Mouse (Mus musculus) forebrain, embryonic 15.5 days (tissue): Measurements from ENCODE around the gene Pnmt. TPM values are rescaled to one million over a fixed set of nuclear protein-coding genes. Genes with fewer than 3 reads are reported as not detected.

Source experiments
- ATAC-seq: fragments of 200-750 bp; cut with Nextera tagmentation; replicated peaks from 2 replicates; pipeline ENCODE4 v1.8.0; 2017; ENCODE audit warnings: mild to moderate bottlenecking, moderate TSS enrichment, moderate library complexity
- H3K27ac ChIP-seq: fragments of 300-500 bp; sonication (generic); replicated peaks from 2 replicates; pipeline ENCODE4 v1.5.1; 2015; ENCODE audit warnings: mild to moderate bottlenecking, inconsistent platforms
- H3K27me3 ChIP-seq: fragments of 300-500 bp; sonication (generic); 2 replicates; pipeline ENCODE4 v1.6.1; 2015; ENCODE audit warnings: inconsistent platforms
- H3K36me3 ChIP-seq: fragments of 300-500 bp; sonication (generic); 2 replicates; pipeline ENCODE4 v1.6.1; 2015; ENCODE audit warnings: mild to moderate bottlenecking, inconsistent platforms
- H3K4me1 ChIP-seq: fragments of 300-500 bp; sonication (generic); 2 replicates; pipeline ENCODE4 v1.6.1; 2015; ENCODE audit warnings: inconsistent platforms
- H3K4me2 ChIP-seq: fragments of 300-500 bp; sonication (generic); replicated peaks from 2 replicates; pipeline ENCODE4 v1.6.1; 2015; ENCODE audit warnings: mild to moderate bottlenecking, inconsistent platforms
- H3K4me3 ChIP-seq: fragments of 300-500 bp; sonication (generic); 2 replicates; pipeline ENCODE4 v1.5.1; 2015; ENCODE audit warnings: mild to moderate bottlenecking, inconsistent platforms
- H3K9ac ChIP-seq: fragments of 300-500 bp; sonication (generic); replicated peaks from 2 replicates; pipeline ENCODE4 v1.6.1; 2015; ENCODE audit warnings: mild to moderate bottlenecking, inconsistent platforms
- H3K9me3 ChIP-seq: fragments of 300-500 bp; sonication (generic); 2 replicates; pipeline ENCODE4 v1.6.1; 2016; ENCODE audit warnings: inconsistent platforms
- WGBS: fragments of 180-500 bp; shearing (Covaris S2); methylation state at CpG from one replicate; pipeline ENCODE4 v1.1.7; 2015; ENCODE audit warnings: mixed read lengths; 5-methylcytosine and 5-hydroxymethylcytosine counted together
- polyA plus RNA-seq: library from polyadenylated mRNA; unstranded; fragments of >200 nt; fragmentation: Nextera tagmentation; extraction: Ambion mirVana; gene quantifications from 2 replicates; pipeline ENCODE4 v1.2.1, GENCODE M21; 2015

Pnmt gene
- 0.42 and 0.70 TPM in 2 replicates for polyA plus RNA-seq

DNA sequence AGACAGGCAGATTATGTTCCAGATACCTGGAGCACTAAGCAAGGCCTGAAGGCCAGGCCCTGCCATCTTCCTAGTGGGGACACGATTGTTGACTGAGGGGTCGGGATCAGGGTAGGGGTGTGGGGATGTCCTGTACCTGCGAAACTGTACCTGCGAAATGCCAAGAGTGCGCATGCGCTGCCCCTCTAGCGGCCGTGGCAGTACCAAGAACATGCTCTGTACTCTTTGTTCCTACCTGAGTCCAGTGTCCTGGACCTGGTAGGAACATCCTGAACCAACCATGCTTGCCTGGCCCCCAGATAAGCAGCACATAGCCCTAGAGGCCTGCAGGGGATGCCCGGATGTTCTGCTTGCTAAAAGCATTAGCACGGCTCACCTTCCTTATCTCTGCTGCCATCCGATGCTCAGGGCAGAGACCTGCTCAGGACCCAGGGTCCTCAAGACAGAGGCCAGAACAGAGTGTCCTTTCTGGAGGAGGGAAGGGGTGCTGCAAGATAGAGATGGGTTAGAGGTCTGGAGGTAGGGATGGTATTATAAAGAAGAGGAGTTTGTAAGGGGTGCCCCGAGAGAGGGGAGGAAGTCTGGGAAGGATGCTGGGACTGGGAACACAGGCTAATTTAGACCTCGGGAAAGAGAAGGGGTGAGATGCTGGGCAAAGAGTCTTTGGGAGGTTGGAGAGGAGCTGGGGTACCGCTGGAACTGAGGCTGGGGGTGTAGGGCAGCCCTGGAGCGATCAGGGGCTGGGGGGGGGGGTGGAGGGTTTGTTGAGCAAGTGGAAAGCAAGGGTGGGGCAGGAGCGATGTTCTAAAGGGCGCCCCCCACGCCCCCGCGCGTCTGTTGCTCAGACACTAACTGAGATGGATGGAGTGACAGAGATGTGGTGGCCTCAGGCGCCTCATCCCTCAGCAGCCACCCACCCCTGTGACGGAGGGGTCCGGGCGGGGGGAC lies at the start of gene Pnmt:
Pnmt (plus strand) TSS at position 813 of the 948 bp plus-strand sequence.
- Histone ChIP-seq H3K27ac (no peak within 1 kb of the TSS), H3K4me1 (peaks cover 2% of the 10 kb centered on the region; the same call in 1 of the 2 replicates), H3K9me3 (no peaks in the 10 kb centered on the region), H3K9ac (no peak within 1 kb of the TSS), H3K4me3 (no peak within 1 kb of the TSS), H3K36me3 (peaks cover under 1% of the 10 kb centered on the region; the same call in 1 of the 2 replicates), H3K27me3 (peaks cover 20% of the 10 kb centered on the region), H3K4me2 (0 out of 2 replicates have a peak within 1 kb of the TSS, but pooled peaks have one; percentile 8)
- 56% methylated on average over 25 of the region's 25 CpGs for WGBS
- no peak for ATAC-seq

DNA sequence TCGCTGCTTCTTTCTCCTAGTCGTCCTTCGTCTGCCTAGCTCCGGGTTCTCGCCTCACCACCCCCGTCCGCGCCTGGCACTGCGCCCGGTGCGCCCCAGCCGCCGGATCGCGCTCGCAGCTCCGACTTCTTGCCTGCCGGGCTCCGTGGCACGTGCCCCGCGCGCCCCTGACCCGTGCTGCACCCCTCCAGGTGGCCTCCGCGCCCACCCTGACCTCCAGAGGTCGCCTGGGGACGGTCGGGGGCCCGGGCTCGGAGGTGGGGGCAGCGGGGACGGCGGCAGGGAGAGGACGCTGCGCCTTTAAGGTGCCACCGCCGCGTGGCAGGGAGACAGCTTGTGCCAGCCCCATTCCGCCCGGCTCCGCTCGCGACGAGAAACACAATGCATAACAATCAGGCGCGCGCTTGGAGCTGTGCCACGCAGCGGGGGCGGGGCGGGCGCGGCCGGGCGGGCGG lies 47.7 kb upstream of the Pnmt start:
- Histone ChIP-seq H3K27ac (peak overlapping the region; percentile 98), H3K9me3 (no peaks in the 10 kb centered on the region), H3K4me3 (peak overlapping the region; percentile 52), H3K4me2 (peak overlapping the region; percentile 85), H3K9ac (peak overlapping the region; percentile 72), H3K4me1 (peaks cover 76% of the 10 kb centered on the region), H3K27me3 (peaks cover 44% of the 10 kb centered on the region), H3K36me3 (no peaks in the 10 kb centered on the region)
- ATAC-seq, result peak; percentile 66
- WGBS, result 2% methylated on average over 57 of the region's 57 CpGs

DNA sequence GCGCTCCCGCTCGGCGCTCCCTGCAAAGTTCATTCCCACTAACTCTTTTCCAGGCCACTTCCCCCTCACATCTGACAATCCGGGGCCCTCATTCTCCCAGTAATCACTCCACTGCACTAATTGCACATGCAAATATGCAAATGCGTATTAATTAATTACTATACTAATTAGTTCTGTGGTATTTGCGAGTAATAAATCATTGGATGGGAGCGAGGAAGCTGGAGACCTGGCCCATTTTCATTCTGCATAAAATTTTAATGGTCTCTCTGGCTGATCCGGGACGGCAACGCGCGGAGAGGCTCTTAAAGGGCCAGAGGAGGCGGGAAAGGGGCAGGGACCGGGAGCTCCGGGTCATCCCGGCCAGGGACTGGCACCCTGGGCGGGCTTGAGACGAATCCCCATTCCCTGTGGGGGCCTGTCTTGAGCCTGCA lies 47.2 kb upstream of the Pnmt start:
- peaks cover 70% of the 10 kb centered on the region for H3K4me1 ChIP-seq
- no peaks in the 10 kb centered on the region for H3K9me3 ChIP-seq
- peak overlapping the region; percentile 85 for H3K4me2 ChIP-seq
- peak overlapping the region; percentile 72 for H3K9ac ChIP-seq
- peak; percentile 17 for ATAC-seq
- WGBS, result under 1% methylated on average over 19 of the region's 19 CpGs
- peak overlapping the region; percentile 52 for H3K4me3 ChIP-seq
- no peaks in the 10 kb centered on the region for H3K36me3 ChIP-seq
- H3K27me3 ChIP-seq, result peaks cover 40% of the 10 kb centered on the region
- peak overlapping the region; percentile 98 for H3K27ac ChIP-seq

DNA sequence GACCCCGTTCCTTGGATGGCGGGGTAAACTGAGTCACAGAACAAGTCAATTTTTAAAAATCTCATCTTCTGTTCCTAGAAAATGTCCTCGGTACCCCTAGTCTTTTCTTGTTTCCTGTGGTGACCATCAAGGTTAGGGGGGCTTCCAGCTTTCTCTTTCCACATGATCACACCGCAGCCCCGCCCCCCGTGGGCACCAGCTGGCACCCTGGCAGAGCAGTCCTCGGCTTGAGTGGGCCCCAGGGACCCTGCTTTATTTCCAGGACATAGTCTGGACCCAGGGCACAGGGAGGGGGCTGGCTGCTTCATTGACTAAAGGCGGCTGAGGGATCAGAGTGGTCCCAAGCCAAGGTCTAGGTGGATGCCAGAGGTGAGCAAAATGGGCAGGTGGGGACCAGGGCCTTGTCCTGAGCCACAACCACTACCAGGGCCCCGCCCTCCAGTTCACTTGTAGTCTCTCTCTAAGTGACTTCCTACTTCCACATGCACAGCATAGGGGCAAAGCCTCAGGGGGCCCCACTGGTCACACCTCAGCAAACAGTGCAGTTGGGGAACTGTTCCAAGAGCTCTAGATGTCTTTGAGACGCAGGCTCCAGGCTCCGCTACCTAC lies 46.5 kb upstream of the Pnmt start:
- Histone ChIP-seq H3K4me3 (peak overlapping the region; percentile 52), H3K27ac (peak overlapping the region; percentile 98), H3K9me3 (no peaks in the 10 kb centered on the region), H3K36me3 (no peaks in the 10 kb centered on the region), H3K4me1 (peaks cover 63% of the 10 kb centered on the region), H3K9ac (peak overlapping the region; percentile 72), H3K27me3 (peaks cover 33% of the 10 kb centered on the region), H3K4me2 (peak overlapping the region; percentile 85)
- ATAC-seq, result no peak
- WGBS, result 9% methylated on average over 11 of the region's 11 CpGs

DNA sequence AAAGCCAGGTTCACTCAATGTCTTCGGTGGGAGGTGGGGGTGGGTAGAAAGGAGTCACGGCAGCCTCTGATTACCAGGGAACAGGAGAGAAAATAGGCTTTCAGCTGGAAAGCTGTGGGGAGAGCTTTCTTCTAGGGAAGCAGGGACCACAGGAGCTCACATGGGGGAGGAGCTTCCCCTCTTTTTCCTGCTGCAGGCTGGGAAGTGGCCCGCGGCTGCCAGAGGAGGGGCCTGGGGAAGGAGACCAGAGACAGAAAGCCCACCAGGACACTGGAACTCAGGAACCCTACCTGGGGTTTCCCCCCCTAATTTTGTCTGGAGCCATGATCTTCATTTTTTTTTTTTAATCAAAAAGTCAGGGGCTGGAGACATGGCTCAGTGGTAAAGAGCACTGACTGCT lies 45.7 kb upstream of the Pnmt start:
- no peak overlapping the region for H3K4me3 ChIP-seq
- H3K9ac ChIP-seq, result no peak overlapping the region
- no peak overlapping the region for H3K4me2 ChIP-seq
- H3K27me3 ChIP-seq, result peaks cover 29% of the 10 kb centered on the region
- no peak for ATAC-seq
- 14% methylated on average over 2 of the region's 4 CpGs for WGBS
- no peaks in the 10 kb centered on the region for H3K9me3 ChIP-seq
- H3K27ac ChIP-seq, result peak overlapping the region; percentile 98
- peaks cover 61% of the 10 kb centered on the region for H3K4me1 ChIP-seq
- H3K36me3 ChIP-seq, result no peaks in the 10 kb centered on the region

DNA sequence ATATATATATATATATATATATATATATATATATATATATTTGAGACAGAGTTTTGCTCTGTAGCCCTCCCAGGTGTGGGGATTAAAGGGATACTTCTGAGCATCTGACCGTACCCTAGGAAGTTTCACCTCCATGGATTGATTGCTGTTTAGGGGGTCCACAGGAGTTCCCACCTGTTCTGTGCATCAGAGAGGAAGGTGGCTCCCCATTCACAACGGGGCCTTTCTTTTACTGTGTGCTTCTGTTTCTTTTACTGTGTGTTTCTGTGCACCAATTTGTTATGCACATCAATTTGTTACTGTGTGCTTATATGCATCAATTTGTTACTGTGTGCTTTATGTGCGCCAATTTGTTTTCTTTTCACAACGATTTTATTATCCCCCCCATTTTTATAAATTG lies 45.1 kb upstream of the Pnmt start:
- WGBS, result 63% methylated on average over 4 of the region's 4 CpGs
- peaks cover 26% of the 10 kb centered on the region for H3K27me3 ChIP-seq
- ATAC-seq, result no peak

DNA sequence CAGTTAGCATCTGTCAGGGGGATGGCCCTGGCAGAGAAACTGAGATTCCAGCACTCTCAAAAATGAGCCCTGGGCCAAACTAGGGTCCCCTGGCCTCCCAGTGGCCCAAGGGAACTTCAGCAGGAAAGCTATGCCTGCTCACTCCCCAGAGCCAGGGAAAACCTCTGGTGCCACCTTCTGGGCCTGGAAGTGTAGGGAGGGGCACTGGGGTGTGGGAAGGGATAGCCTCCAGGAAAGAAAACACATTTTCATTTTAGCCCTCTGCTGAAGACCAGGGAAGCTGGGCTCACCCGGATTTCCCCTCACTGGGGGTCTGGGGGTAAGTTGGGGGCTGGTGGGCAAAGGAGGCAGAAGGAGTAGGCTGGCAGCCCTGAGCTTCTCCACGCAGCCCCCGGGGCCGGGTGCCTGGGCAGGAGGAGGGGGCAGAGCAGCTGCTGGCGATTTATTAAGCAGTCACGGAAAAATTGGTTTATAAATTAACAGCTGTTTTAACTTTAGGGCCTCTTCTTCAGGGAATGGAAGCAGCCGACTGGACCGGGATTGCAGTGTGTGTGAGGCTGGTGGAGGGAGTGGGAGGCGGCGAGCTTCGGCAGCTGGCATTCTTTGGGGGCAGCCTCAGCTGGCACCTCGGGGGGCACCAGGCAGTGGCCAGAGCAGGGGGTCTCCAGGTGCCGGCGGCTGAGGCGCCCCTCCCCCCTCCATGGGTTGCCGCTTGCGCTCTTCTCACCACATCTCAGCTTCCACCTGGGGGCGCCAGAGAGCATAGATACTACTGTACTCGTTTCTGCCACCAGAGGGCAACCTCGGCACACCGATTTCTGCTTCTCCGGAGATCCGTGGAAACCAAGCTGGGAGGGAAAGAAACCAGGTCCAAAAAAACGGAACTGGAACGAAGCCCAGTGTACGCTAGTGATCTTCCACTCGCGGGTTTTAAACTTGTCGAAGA lies 44.0 kb upstream of the Pnmt start:
- Histone ChIP-seq H3K9me3 (no peaks in the 10 kb centered on the region), H3K4me1 (peaks cover 58% of the 10 kb centered on the region), H3K9ac (peak overlapping the region; percentile 32), H3K27ac (peak overlapping the region; percentile 69), H3K4me2 (peak overlapping the region; percentile 60), H3K4me3 (peak overlapping the region; percentile 36), H3K36me3 (no peaks in the 10 kb centered on the region), H3K27me3 (peaks cover 26% of the 10 kb centered on the region)
- peak; percentile 23 for ATAC-seq
- WGBS, result 2% methylated on average over 29 of the region's 29 CpGs

More for the DNA sequence above, 45.1 kb upstream of the Pnmt start:
- Histone ChIP-seq H3K9me3 (no peaks in the 10 kb centered on the region), H3K27ac (peak overlapping the region; percentile 69), H3K4me1 (peaks cover 56% of the 10 kb centered on the region), H3K9ac (no peak overlapping the region), H3K4me3 (no peak overlapping the region), H3K4me2 (no peak overlapping the region), H3K36me3 (no peaks in the 10 kb centered on the region)

DNA sequence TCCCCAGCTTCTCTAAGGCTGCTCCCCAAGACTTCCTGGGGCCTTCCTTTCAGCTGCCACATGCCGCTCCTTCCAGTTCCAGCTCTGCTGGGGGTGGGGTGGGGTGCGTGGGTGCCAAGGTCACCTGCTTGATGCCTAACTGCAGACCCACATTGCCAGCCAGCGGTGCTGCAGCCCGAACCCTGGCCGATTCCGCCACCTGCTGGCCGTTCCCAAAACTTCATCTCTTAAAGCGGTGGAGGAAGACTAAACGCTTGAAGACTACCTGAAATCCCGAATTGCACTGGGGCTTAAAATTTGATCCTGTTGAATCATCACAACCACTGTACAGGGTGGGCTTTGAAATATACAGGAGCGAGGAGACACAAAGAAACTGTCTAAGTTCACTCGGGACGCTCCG lies 41.0 kb upstream of the Pnmt start:
- no peak overlapping the region for H3K27ac ChIP-seq
- peak overlapping the region; percentile 39 for H3K4me2 ChIP-seq
- H3K9ac ChIP-seq, result no peak overlapping the region
- H3K9me3 ChIP-seq, result no peaks in the 10 kb centered on the region
- peak overlapping the region; percentile 25 for H3K4me3 ChIP-seq
- peaks cover 52% of the 10 kb centered on the region for H3K4me1 ChIP-seq
- peaks cover 48% of the 10 kb centered on the region for H3K27me3 ChIP-seq
- WGBS, result under 1% methylated on average over 14 of the region's 14 CpGs
- ATAC-seq, result no peak
- H3K36me3 ChIP-seq, result no peaks in the 10 kb centered on the region

DNA sequence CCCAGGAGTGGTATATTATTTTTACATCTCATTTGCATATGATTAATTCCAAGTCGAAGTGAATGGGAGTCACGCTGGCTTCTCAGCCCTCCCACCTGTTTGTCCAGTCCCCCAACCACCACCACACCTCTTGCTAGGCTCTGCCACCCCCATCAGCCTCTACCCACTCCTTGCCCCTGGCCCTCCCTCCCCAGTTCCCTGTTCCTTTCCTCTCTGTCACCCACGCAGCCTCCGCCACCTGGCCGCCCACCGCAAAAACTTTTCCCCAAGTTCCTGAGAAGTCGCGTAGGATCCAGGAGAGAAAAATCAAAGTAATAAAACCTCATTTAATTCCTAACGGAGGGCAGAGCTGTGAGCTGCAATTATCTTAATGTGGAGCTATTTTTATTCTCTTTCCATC lies 40.1 kb upstream of the Pnmt start:
- Histone ChIP-seq H3K27me3 (peaks cover 55% of the 10 kb centered on the region), H3K4me3 (no peak overlapping the region), H3K36me3 (no peaks in the 10 kb centered on the region), H3K4me1 (peaks cover 46% of the 10 kb centered on the region), H3K4me2 (no peak overlapping the region), H3K9ac (no peak overlapping the region), H3K9me3 (no peaks in the 10 kb centered on the region), H3K27ac (no peak overlapping the region)
- WGBS, result 7% methylated on average over 9 of the region's 9 CpGs
- no peak for ATAC-seq

DNA sequence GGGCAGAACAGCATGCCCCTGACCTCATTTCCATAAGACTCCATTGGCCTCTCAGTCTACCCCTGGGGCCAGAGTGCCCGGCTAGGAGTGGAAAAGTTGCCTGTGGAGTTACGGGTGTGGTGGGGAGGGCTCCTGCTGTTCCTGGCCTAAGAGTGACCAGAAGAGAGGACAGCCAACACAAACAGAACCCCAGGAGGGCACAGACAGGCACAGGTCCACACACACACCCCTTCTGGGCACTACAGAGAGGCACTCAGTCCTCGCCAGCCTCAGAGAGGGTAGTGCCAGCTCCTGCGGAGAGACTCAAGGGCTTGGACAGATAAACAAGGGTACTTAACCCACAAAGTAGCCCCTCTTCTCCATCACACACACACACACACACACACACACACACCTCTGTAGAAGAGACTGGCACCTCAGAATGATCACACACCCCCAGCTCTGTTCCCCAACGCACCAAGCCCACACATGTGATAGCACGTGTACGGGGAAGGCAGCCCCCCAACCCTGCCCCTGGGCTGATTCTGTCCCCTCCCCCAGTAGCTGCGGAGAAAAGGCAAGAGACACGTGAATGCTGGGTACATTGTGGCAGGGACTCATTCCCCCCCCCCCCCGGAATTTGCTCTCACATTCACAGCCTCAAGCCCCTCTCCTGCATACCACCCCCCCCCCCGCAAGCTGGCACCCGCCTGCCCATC lies 38.7 kb upstream of the Pnmt start:
- Histone ChIP-seq H3K27me3 (peaks cover 56% of the 10 kb centered on the region), H3K36me3 (no peaks in the 10 kb centered on the region), H3K4me1 (peaks cover 35% of the 10 kb centered on the region), H3K4me2 (peak overlapping the region; percentile 91), H3K9me3 (no peaks in the 10 kb centered on the region), H3K4me3 (peak overlapping the region; percentile 54), H3K27ac (no peak overlapping the region), H3K9ac (no peak overlapping the region)
- peak; percentile 18 for ATAC-seq
- WGBS, result 2% methylated on average over 9 of the region's 12 CpGs
